Mouse (Mus musculus) MEL (cell line): Measurements from ENCODE around the gene Sos1. TPM values are rescaled to one million over a fixed set of nuclear protein-coding genes. Genes with fewer than 3 reads are reported as not detected.
"Not testable (repeated sequence)": the region's sequence is repeated elsewhere in the genome, so short reads cannot be mapped to it uniquely, and the experiment has no call there.

Experiments
- DNase-seq: peaks from one replicate; pipeline ENCODE4 v3.0.0; 2011; ENCODE audit warnings: low read depth, low spot score
- H3K27ac ChIP-seq: 2 replicates; pipeline ENCODE4 v1.5.1; 2012; ENCODE audit warnings: low read depth, mild to moderate bottlenecking, control low read depth, low read length, moderate library complexity; ENCODE audit not compliant: control insufficient read depth
- H3K27me3 ChIP-seq, 2 experiments: fragments of 150-350 bp in 1 of 2; sonication (generic) in 1 of 2; 2 replicates each; pipeline ENCODE4 v1.6.1; 2012; ENCODE audit warnings: low read length in 2 of 2, mild to moderate bottlenecking in 2 of 2, improper control_type of control experiment in 1 of 2, moderate library complexity in 1 of 2; ENCODE audit not compliant: insufficient read depth in 2 of 2, control insufficient read depth in 1 of 2
- H3K36me3 ChIP-seq, 2 experiments: 2 replicates each; pipeline ENCODE4 v1.6.1; 2012 to 2014; ENCODE audit warnings: low read length in 2 of 2, improper control_type of control experiment in 1 of 2, inconsistent platforms in 1 of 2, mild to moderate bottlenecking in 1 of 2; ENCODE audit not compliant: insufficient read depth in 2 of 2, control insufficient read depth in 1 of 2
- H3K4me1 ChIP-seq, 2 experiments: fragments of 150-350 bp in 1 of 2; sonication (generic) in 1 of 2; 2 replicates each; pipeline ENCODE4 v1.6.1; 2012; ENCODE audit warnings: low read length in 2 of 2, improper control_type of control experiment in 1 of 2, mild to moderate bottlenecking in 1 of 2; ENCODE audit not compliant: insufficient read depth in 2 of 2, control insufficient read depth in 1 of 2
- H3K4me3 ChIP-seq, 2 experiments: fragments of 150-350 bp in 1 of 2; sonication (generic) in 1 of 2; 2 replicates each; pipeline ENCODE4 v1.5.1; 2012; ENCODE audit warnings: low read depth in 2 of 2, low read length in 2 of 2, mild to moderate bottlenecking in 2 of 2, moderate library complexity in 2 of 2, control low read depth in 1 of 2, improper control_type of control experiment in 1 of 2; ENCODE audit not compliant: control insufficient read depth in 1 of 2, insufficient read depth in 1 of 2
- H3K79me2 ChIP-seq: 2 replicates; pipeline ENCODE4 v1.6.1; 2012; ENCODE audit warnings: mild to moderate bottlenecking, low read length, moderate library complexity; ENCODE audit not compliant: control insufficient read depth, poor library complexity, insufficient read depth
- H3K9ac ChIP-seq: 2 replicates; pipeline ENCODE4 v1.6.1; 2012; ENCODE audit warnings: low read depth, mild to moderate bottlenecking, control low read depth, low read length, moderate library complexity; ENCODE audit not compliant: control insufficient read depth, poor library complexity, severe bottlenecking
- H3K9me3 ChIP-seq: fragments of 150-350 bp; sonication (generic); replicated peaks from 2 replicates; pipeline ENCODE4 v1.6.1; 2012; ENCODE audit warnings: mild to moderate bottlenecking, low read length, improper control_type of control experiment, moderate library complexity; ENCODE audit not compliant: insufficient read depth
- CHD1 ChIP-seq: IDR thresholded peaks from 2 replicates; pipeline ENCODE4 v1.6.1; 2012; ENCODE audit warnings: low read depth, mild to moderate bottlenecking, inconsistent platforms, low read length, improper control_type of control experiment
- CHD2 ChIP-seq: IDR thresholded peaks from 2 replicates; pipeline ENCODE4 v1.6.1; 2011; ENCODE audit warnings: low read length, improper control_type of control experiment
- CTCF ChIP-seq, 3 experiments: IDR thresholded peaks in 2 of 3; conservative IDR thresholded peaks in 1 of 3; 2 replicates each; pipeline ENCODE4 v1.5.1; 2011 to 2012; ENCODE audit warnings: low read length in 3 of 3, low read depth in 2 of 3, mild to moderate bottlenecking in 2 of 3, improper control_type of control experiment in 1 of 3, inconsistent platforms in 1 of 3, mixed read lengths in 1 of 3, moderate library complexity in 1 of 3; ENCODE audit not compliant: control insufficient read depth in 1 of 3, insufficient read depth in 1 of 3, poor library complexity in 1 of 3, severe bottlenecking in 1 of 3
- GABPA ChIP-seq: IDR thresholded peaks from 2 replicates; pipeline ENCODE4 v1.6.1; 2012; ENCODE audit warnings: low read depth, mild to moderate bottlenecking, inconsistent platforms, low read length, improper control_type of control experiment, moderate library complexity
- GATA1 ChIP-seq: IDR thresholded peaks from 2 replicates; pipeline ENCODE4 v1.6.1; 2011; ENCODE audit warnings: low read depth, low read length, improper control_type of control experiment
- HCFC1 ChIP-seq: IDR thresholded peaks from 2 replicates; pipeline ENCODE4 v1.6.1; 2012; ENCODE audit warnings: low read depth, mild to moderate bottlenecking, inconsistent platforms, low read length, improper control_type of control experiment, moderate library complexity
- KAT2A ChIP-seq: conservative IDR thresholded peaks from 2 replicates; pipeline ENCODE4 v1.6.1; 2012; ENCODE audit warnings: low read depth, low read length, improper control_type of control experiment, inconsistent platforms
- MAX ChIP-seq: IDR thresholded peaks from 2 replicates; pipeline ENCODE4 v1.6.1; 2011; ENCODE audit warnings: low read length, improper control_type of control experiment
- MAZ ChIP-seq: IDR thresholded peaks from 2 replicates; pipeline ENCODE4 v1.6.1; 2012; ENCODE audit warnings: low read depth, mild to moderate bottlenecking, inconsistent platforms, low read length, improper control_type of control experiment
- MEF2A ChIP-seq: IDR thresholded peaks from 2 replicates; pipeline ENCODE4 v1.6.1; 2014; ENCODE audit warnings: low read depth, mild to moderate bottlenecking, inconsistent platforms, low read length, improper control_type of control experiment; ENCODE audit not compliant: poor library complexity, insufficient replicate concordance, severe bottlenecking; ENCODE audit errors: extremely low read depth
- MXI1 ChIP-seq: IDR thresholded peaks from 2 replicates; pipeline ENCODE4 v1.6.1; 2011; ENCODE audit warnings: mild to moderate bottlenecking, low read depth, low read length, improper control_type of control experiment
- MYB ChIP-seq: IDR thresholded peaks from 2 replicates; pipeline ENCODE4 v1.6.1; 2011; ENCODE audit warnings: mild to moderate bottlenecking, low read depth, low read length, improper control_type of control experiment
- NELFE ChIP-seq: IDR thresholded peaks from 2 replicates; pipeline ENCODE4 v1.6.1; 2011; ENCODE audit warnings: low read depth, low read length, improper control_type of control experiment
- POLR2AphosphoS2 ChIP-seq: IDR thresholded peaks from 2 replicates; pipeline ENCODE4 v1.6.1; 2011; ENCODE audit warnings: low read length, improper control_type of control experiment
- RAD21 ChIP-seq: IDR thresholded peaks from 2 replicates; pipeline ENCODE4 v1.6.1; 2011; ENCODE audit warnings: mild to moderate bottlenecking, low read depth, low read length, improper control_type of control experiment
- RCOR1 ChIP-seq: IDR thresholded peaks from 2 replicates; pipeline ENCODE4 v1.6.1; 2012; ENCODE audit warnings: low read depth, mild to moderate bottlenecking, inconsistent platforms, low read length, improper control_type of control experiment
- USF2 ChIP-seq, 2 experiments: IDR thresholded peaks; 2 replicates each; pipeline ENCODE4 v1.6.1; 2011 to 2012; ENCODE audit warnings: improper control_type of control experiment in 2 of 2, low read length in 2 of 2, borderline replicate concordance in 1 of 2, inconsistent platforms in 1 of 2, low read depth in 1 of 2, mild to moderate bottlenecking in 1 of 2; ENCODE audit not compliant: insufficient read depth in 1 of 2
- ZNF384 ChIP-seq: IDR thresholded peaks from 2 replicates; pipeline ENCODE4 v1.6.1; 2012; ENCODE audit warnings: low read depth, mild to moderate bottlenecking, inconsistent platforms, low read length, improper control_type of control experiment
- polyA plus RNA-seq, 2 experiments: library from polyadenylated mRNA; stranded (reverse) in 1 of 2; unstranded in 1 of 2; fragments of >175 nt in 1 of 2; fragments of >200 nt in 1 of 2; gene quantifications; 2 replicates each; pipeline versions ENCODE4 v1.2.1 to v1.2.4; 2012; ENCODE audit warnings: low replicate concordance in 2 of 2, low read depth in 1 of 2; ENCODE audit not compliant: insufficient read length in 2 of 2, insufficient read depth in 1 of 2, missing spikeins in 1 of 2
- total RNA-seq: library from RNA; depleted of rRNA; stranded (reverse); fragments of 300-350 nt; gene quantifications from 2 replicates; pipeline ENCODE4 v1.2.3, GENCODE M21; 2012

Gene Sos1
- total and polyA plus RNA-seq, 3 experiments: 4.6 to 20.3 (median 12.1) TPM

DNA sequence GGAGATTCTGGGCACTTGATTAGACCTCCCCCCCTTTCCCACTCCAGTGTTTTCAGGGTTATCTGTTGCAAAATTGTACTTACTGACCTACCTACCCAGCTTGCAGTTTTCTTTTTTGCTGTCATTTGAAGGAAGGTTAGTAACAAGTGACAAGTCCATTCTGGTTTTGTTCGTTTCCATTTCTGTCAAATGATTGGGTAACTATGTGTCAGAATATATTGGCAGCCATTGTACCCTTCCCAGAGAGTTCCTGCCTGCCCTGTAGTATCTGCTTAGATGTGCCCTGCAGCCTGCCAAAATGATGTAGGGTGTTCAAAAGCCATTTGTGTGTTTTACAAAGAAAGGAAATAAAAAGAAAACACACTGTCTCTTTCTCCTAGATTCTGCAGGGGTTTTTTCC is 94.6 kb downstream of the Sos1 start:
- Histone ChIP-seq H3K36me3 (no peaks in the 10 kb centered on the region), H3K4me3 (no peak overlapping the region), H3K9me3 (no peaks in the 10 kb centered on the region), H3K27me3 (peaks cover 1 to 7% of the 10 kb centered on the region in 2 experiments; a peak in 1 of 4 replicates), H3K4me1 (0 out of 4 replicates have a peak, but pooled peaks cover 0 to 3% of the 10 kb centered on the region in 2 experiments), H3K9ac (no peak overlapping the region), H3K79me2 (no peaks in the 10 kb centered on the region), H3K27ac (no peak overlapping the region)
- DNase-seq: no peak
- no peak for TF ChIP-seq KAT2A
- no peak for TF ChIP-seq CHD2
- no peak for TF ChIP-seq GABPA
- no peak for TF ChIP-seq USF2 (IDR thresholded peaks at IDR 0.05; ENCODE audit: borderline replicate concordance in 1 of 2, insufficient read depth in 1 of 2, low read depth in 1 of 2, low read length in 2 of 2)
- TF ChIP-seq, all 39 proteins: peak for 0

GRCm38 (mm10) chr17:80378386-80378785 is 101.9 kb downstream of the Sos1 start:
- DNase-seq, H3K27ac ChIP-seq, H3K79me2 ChIP-seq, H3K4me3 ChIP-seq, H3K27me3 ChIP-seq, H3K9ac ChIP-seq, H3K36me3 ChIP-seq, H3K4me1 ChIP-seq, H3K9me3 ChIP-seq: not testable (repeated sequence)

DNA sequence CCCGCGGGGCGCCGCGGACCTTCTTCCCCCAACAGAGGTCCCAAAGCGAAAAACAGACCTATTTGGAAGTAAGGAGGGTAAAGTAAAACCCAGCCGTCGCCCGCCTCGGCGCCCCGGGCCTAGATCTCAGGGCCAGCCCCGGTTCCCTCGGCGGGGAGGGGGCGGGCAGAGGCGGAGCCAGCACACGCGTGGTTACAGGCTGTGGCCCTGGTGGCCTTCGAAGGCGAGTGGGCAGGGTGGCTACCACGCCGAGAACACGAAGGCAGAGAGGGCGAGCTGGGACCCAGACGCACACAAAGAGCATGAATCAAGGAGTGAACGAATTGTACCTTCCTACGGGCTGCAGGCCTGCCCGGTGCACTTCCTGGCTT is 106.5 kb downstream of the Sos1 start:
- no peak for TF ChIP-seq CHD1
- TF ChIP-seq CTCF (IDR thresholded peaks at IDR 0.05 in 2 of 3, conservative IDR thresholded peaks at IDR 0.05 in 1 of 3; ENCODE audit: control insufficient read depth in 1 of 3, insufficient read depth in 1 of 3, low read depth in 2 of 3, low read length in 3 of 3, poor library complexity in 1 of 3, severe bottlenecking in 1 of 3): no peak
- no peak for TF ChIP-seq MAX
- no peak for TF ChIP-seq POLR2AphosphoS2
- no peak for TF ChIP-seq GABPA
- no peak for TF ChIP-seq ZNF384
- no peak for TF ChIP-seq HCFC1
- TF ChIP-seq MEF2A: no peak
- TF ChIP-seq MAZ: no peak
- no peak for TF ChIP-seq RCOR1
- no peak for TF ChIP-seq MXI1
- no peak for TF ChIP-seq GATA1
- TF ChIP-seq RAD21: no peak
- TF ChIP-seq NELFE: no peak
- TF ChIP-seq MYB: no peak
- Histone ChIP-seq H3K27ac (no peak overlapping the region), H3K9ac (no peak overlapping the region), H3K4me1 (no peaks in the 10 kb centered on the region), H3K36me3 (no peaks in the 10 kb centered on the region), H3K9me3 (no peaks in the 10 kb centered on the region), H3K4me3 (no peak overlapping the region), H3K27me3 (0 out of 4 replicates have a peak, but pooled peaks cover 0 to 1% of the 10 kb centered on the region in 2 experiments), H3K79me2 (no peaks in the 10 kb centered on the region)
- DNase-seq: no peak
